Mouse (Mus musculus) liver, adult 2 months (tissue): ENCODE measurements at regions not wholly inside any gene's neighbourhood (a gene's known extent, or its start where the extent isn't known, plus 50 kb on each side); places are given as distances from the start of the nearest gene placed in this dataset.

Source experiments
- CTCF ChIP-seq: fragments of 200-500 bp; IDR thresholded peaks from 2 replicates; pipeline ENCODE4 v1.5.1; 2011; ENCODE audit warnings: low read depth, low read length, control low read depth
- POLR2A ChIP-seq: fragments of 200-500 bp; IDR thresholded peaks from 2 replicates; pipeline ENCODE4 v1.6.1; 2011; ENCODE audit warnings: low read length, control low read depth; ENCODE audit not compliant: insufficient read depth; ENCODE audit errors: extremely low read depth

DNA sequence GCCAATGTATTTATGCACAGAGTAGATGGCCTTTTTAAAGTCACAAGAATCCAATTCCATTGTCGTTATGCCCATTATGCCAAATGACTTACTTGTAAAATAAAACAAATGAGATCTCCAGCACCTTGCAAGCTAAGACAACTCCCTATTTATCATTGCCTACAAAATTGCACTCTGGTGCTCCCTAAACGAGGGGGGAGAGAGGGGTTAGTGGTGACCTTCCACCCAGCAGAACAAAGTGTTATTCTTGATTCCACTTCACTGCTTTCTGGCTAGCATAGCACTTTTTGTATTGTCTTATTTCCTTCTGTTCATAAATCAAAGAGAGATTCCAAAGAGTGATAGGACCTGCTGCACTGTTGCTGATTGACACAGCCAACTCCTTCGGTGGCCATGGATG is 300.6 kb downstream of the Hdgfl1 start:
- no peak for TF ChIP-seq POLR2A
- TF ChIP-seq CTCF, result no peak
